Mouse (Mus musculus) kidney, embryonic 14.5 days (tissue): ENCODE results near the gene Olfm2. TPM values are rescaled to one million over a fixed set of nuclear protein-coding genes. Genes with fewer than 3 reads are reported as not detected.

Source experiments
- ATAC-seq: fragments of 200-750 bp; cut with Nextera tagmentation; 2 replicates; pipeline ENCODE4 v1.8.0; 2017; ENCODE audit warnings: moderate number of reproducible peaks, mild to moderate bottlenecking, moderate TSS enrichment, moderate library complexity; ENCODE audit not compliant: low FRiP score, low TSS enrichment
- H3K27ac ChIP-seq: fragments of 300-500 bp; sonication (generic); 2 replicates; pipeline ENCODE4 v1.5.1; 2014; ENCODE audit warnings: low read depth, mild to moderate bottlenecking, low read length, moderate library complexity, mixed read lengths
- H3K27me3 ChIP-seq: fragments of 300-500 bp; sonication (generic); 2 replicates; pipeline ENCODE4 v1.6.1; 2014; ENCODE audit warnings: mild to moderate bottlenecking, low read length; ENCODE audit not compliant: control insufficient read depth, insufficient read depth
- H3K36me3 ChIP-seq: fragments of 300-500 bp; sonication (generic); 2 replicates; pipeline ENCODE4 v1.6.1; 2014; ENCODE audit warnings: low read length, mixed read lengths; ENCODE audit not compliant: control insufficient read depth, insufficient read depth
- H3K4me1 ChIP-seq: fragments of 300-500 bp; sonication (generic); 2 replicates; pipeline ENCODE4 v1.6.1; 2014; ENCODE audit warnings: low read length, mixed read lengths; ENCODE audit not compliant: control insufficient read depth, insufficient read depth
- H3K4me2 ChIP-seq: fragments of 300-500 bp; sonication (generic); replicated peaks from 2 replicates; pipeline ENCODE4 v1.6.1; 2014; ENCODE audit warnings: low read depth, mild to moderate bottlenecking, low read length
- H3K4me3 ChIP-seq: fragments of 300-500 bp; sonication (generic); 2 replicates; pipeline ENCODE4 v1.5.1; 2014; ENCODE audit warnings: mild to moderate bottlenecking, low read length
- H3K9ac ChIP-seq: fragments of 300-500 bp; sonication (generic); 2 replicates; pipeline ENCODE4 v1.6.1; 2014; ENCODE audit warnings: low read depth, mild to moderate bottlenecking, low read length, moderate library complexity
- H3K9me3 ChIP-seq: fragments of 300-500 bp; sonication (generic); 2 replicates; pipeline ENCODE4 v1.6.1; 2016; ENCODE audit warnings: low read length; ENCODE audit not compliant: control insufficient read depth
- WGBS: fragments of 180-500 bp; shearing (Covaris S2); extraction: QIAGEN DNeasy Blood & Tissue Kit; methylation state at CpG from one replicate; pipeline ENCODE4 v1.1.7; 2014; 5-methylcytosine and 5-hydroxymethylcytosine counted together
- polyA plus RNA-seq: library from polyadenylated mRNA; unstranded; fragments of >200 nt; fragmentation: Nextera tagmentation; extraction: Ambion mirVana; gene quantifications from 2 replicates; pipeline ENCODE4 v1.2.1, GENCODE M21; 2014

Gene Olfm2
- polyA plus RNA-seq, 1 experiment from 2014 or later: 5.1 TPM

- Histone ChIP-seq H3K4me1 (no peaks in the 10 kb centered on the region), H3K36me3 (no peaks in the 10 kb centered on the region), H3K4me3 (no peak overlapping the region), H3K9me3 (no peaks in the 10 kb centered on the region), H3K4me2 (no peak overlapping the region), H3K27me3 (no peaks in the 10 kb centered on the region), H3K9ac (no peak overlapping the region), H3K27ac (no peak overlapping the region)
- WGBS: 42% methylated on average over 7 of the region's 7 CpGs
- ATAC-seq: no peak
Observed at GRCm38 (mm10) chr9:20762197-20762961, 16.2 kb upstream of the Olfm2 start.

GRCm38 (mm10) chr9:20761388-20761787 lies 15.2 kb upstream of the Olfm2 start:
- Histone ChIP-seq H3K27ac (no peak overlapping the region), H3K9me3 (no peaks in the 10 kb centered on the region), H3K4me3 (no peak overlapping the region), H3K9ac (no peak overlapping the region), H3K27me3 (no peaks in the 10 kb centered on the region), H3K4me1 (no peaks in the 10 kb centered on the region), H3K36me3 (no peaks in the 10 kb centered on the region), H3K4me2 (no peak overlapping the region)
- no peak for ATAC-seq
- WGBS: 70% methylated on average over 3 of the region's 3 CpGs

- H3K27me3 ChIP-seq: no peaks in the 10 kb centered on the region
- WGBS: 58% methylated on average over 12 of the region's 12 CpGs
- H3K4me3 ChIP-seq: no peak overlapping the region
- no peaks in the 10 kb centered on the region for H3K36me3 ChIP-seq
- H3K9ac ChIP-seq: no peak overlapping the region
- no peaks in the 10 kb centered on the region for H3K4me1 ChIP-seq
- H3K4me2 ChIP-seq: no peak overlapping the region
- no peak overlapping the region for H3K27ac ChIP-seq
- 0 out of 2 replicates have a peak, but pooled peaks have one; percentile 33 for ATAC-seq
- no peaks in the 10 kb centered on the region for H3K9me3 ChIP-seq
Observed at GRCm38 (mm10) chr9:20760813-20761212, 14.7 kb upstream of the Olfm2 start.

- Histone ChIP-seq H3K9me3 (no peaks in the 10 kb centered on the region), H3K4me1 (no peaks in the 10 kb centered on the region), H3K4me2 (no peak overlapping the region), H3K27ac (no peak overlapping the region), H3K9ac (no peak overlapping the region), H3K27me3 (no peaks in the 10 kb centered on the region), H3K4me3 (no peak overlapping the region), H3K36me3 (no peaks in the 10 kb centered on the region)
- ATAC-seq: no peak
- 85% methylated on average over 6 of the region's 6 CpGs for whole genome bisulfite sequencing
Observed at GRCm38 (mm10) chr9:20758896-20759295, 12.7 kb upstream of the Olfm2 start.

GRCm38 (mm10) chr9:20758243-20758642 lies 12.1 kb upstream of the Olfm2 start:
- H3K27me3 ChIP-seq: no peaks in the 10 kb centered on the region
- no peaks in the 10 kb centered on the region for H3K4me1 ChIP-seq
- no peak overlapping the region for H3K4me3 ChIP-seq
- no peak overlapping the region for H3K27ac ChIP-seq
- WGBS: 70% methylated on average over 2 of the region's 2 CpGs
- H3K36me3 ChIP-seq: no peaks in the 10 kb centered on the region
- no peak overlapping the region for H3K9ac ChIP-seq
- no peaks in the 10 kb centered on the region for H3K9me3 ChIP-seq
- ATAC-seq: no peak
- H3K4me2 ChIP-seq: no peak overlapping the region

- no peaks in the 10 kb centered on the region for H3K27me3 ChIP-seq
- no peak overlapping the region for H3K27ac ChIP-seq
- H3K36me3 ChIP-seq: no peaks in the 10 kb centered on the region
- H3K4me2 ChIP-seq: no peak overlapping the region
- 63% methylated on average over 6 of the region's 6 CpGs for WGBS
- H3K4me1 ChIP-seq: no peaks in the 10 kb centered on the region
- no peaks in the 10 kb centered on the region for H3K9me3 ChIP-seq
- H3K4me3 ChIP-seq: no peak overlapping the region
- ATAC-seq: peak; percentile 48; the same call in 1 of the 2 replicates
- no peak overlapping the region for H3K9ac ChIP-seq
Observed at GRCm38 (mm10) chr9:20757087-20757955, 11.2 kb upstream of the Olfm2 start.

GRCm38 (mm10) chr9:20756081-20756700 lies 10.0 kb upstream of the Olfm2 start:
- Histone ChIP-seq H3K4me2 (no peak overlapping the region), H3K4me1 (no peaks in the 10 kb centered on the region), H3K27ac (no peak overlapping the region), H3K36me3 (no peaks in the 10 kb centered on the region), H3K4me3 (no peak overlapping the region), H3K27me3 (no peaks in the 10 kb centered on the region), H3K9ac (no peak overlapping the region), H3K9me3 (no peaks in the 10 kb centered on the region)
- no peak for ATAC-seq
- 89% methylated on average over 4 of the region's 4 CpGs for WGBS

- Histone ChIP-seq H3K4me3 (no peak overlapping the region), H3K4me1 (no peaks in the 10 kb centered on the region), H3K9ac (no peak overlapping the region), H3K9me3 (no peaks in the 10 kb centered on the region), H3K36me3 (no peaks in the 10 kb centered on the region), H3K4me2 (no peak overlapping the region), H3K27ac (no peak overlapping the region), H3K27me3 (no peaks in the 10 kb centered on the region)
- ATAC-seq: no peak
- WGBS: 79% methylated on average over 2 of the region's 2 CpGs
Observed at GRCm38 (mm10) chr9:20754335-20754734, 8.2 kb upstream of the Olfm2 start.
